Mouse (Mus musculus): ENCODE results near the gene Dtx4. TPM values are rescaled to one million over a fixed set of nuclear protein-coding genes. Genes with fewer than 3 reads are reported as not detected.

Dtx4 gene
- total RNA-seq, 2 experiments from 2014 or later: 37.0 to 41.8 TPM

DNA sequence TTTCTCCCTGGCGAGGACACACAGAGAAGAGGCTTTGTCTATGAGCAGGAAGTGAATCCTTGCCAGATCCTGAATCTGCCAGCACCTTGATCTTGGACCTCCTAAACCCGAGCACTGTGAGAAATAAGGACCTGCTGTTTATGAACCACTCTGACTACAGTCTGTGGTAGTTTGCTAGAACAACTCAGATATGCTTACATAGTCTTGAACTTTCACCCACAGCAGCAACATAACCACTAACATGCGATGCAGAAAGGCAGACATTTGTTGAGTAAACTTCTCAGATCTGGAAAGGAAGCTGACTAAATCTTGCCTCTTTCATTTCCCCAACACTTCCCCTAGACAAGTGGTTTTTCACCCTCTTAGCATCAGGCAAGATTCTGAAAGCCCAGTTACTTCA is 29.4 kb downstream of the Dtx4 start:
- no peak for DNase-seq (ENCODE audit: low spot score in 2 of 2)

DNA sequence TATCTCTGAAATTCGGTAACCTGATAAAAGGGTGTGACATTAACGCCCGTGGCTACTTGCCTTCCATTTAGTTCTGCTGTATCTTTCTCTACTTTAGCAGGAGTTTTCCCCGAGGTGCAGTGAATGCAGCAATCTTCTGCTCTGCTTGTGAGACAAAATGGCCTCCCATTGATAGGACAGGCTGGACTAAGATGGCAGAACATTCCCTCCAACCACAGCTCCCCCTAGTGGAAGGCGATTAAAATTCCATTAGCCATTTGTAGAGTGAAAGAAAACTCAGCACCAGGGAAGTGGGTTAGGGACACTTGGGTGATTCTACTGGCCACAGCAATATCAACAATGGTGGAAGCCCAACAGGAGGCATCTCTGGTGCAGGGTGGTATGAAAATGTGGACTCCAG is 33.8 kb downstream of the Dtx4 start:
- DNase-seq (ENCODE audit: low spot score in 2 of 2): peak in 1 of 2 experiments; percentile 14

DNA sequence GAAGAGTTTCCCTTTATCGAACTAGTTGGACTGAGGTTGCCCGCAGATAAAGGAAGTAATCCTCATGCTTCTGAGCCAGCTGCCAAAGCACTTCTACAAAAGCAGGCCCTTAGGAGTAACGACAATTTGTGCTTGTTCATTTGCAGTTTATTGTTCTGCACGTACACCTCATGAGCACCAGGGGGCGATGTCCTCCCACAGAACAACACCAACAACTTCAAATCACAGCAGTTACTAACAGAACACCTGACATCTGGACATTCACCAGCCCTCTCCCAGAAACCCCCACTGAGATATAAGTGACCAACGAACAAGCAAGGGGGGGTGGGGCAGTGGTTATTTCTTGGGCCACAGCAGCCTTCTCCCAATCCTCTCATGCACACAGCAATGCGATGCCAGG is 35.0 kb downstream of the Dtx4 start:
- DNase-seq (ENCODE audit: low spot score in 2 of 2): peak; percentile 61 to 75

DNA sequence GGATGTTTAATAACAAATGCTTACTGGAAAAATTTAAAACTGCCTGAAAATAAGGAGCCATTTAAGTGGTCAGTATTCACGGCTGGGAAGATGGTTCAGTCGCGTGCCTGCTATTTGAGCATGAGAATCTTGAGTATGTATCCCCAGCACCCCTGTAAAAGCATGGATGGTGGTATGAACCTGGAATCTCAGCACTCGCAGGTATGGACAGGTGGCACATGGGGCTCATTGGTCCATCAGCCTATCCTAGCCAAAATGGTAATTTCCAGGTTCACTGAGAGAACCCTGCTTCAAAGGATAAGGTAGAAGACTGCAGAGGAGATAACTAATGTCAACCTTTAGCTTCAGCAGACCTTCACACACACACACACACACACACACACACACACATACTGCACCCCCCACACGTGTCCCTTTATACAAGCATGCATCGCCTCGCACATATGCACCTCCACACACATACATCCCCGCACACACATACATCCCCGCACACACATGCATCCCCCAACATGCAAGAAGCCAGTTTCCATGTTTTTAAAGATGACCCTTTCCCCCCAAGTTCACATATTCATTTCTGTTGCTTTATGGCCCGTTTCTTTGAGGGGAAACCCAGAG is 35.6 kb downstream of the Dtx4 start:
- no peak for DNase-seq (ENCODE audit: low spot score in 2 of 2)

DNA sequence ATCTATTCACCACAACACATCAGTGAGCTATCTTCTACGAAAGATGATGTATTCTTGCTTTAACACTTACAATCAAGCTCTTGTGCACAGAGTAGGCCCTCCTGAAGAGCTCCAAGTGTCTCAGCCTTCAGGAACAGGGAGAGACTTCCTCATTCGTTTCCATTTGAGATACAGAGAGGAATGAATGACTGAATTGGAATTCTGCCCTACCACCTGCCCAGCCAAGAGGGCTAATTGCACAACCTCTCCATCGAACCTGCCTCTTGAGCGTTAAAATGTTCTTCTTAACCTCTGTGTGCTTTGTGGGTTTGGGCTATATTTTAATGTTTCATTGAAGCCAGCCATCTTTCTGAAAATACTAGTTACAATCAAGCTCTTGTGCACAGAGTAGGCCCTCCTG is 36.6 kb downstream of the Dtx4 start:
- DNase-seq (ENCODE audit: low spot score in 2 of 2): peak in 1 of 2 experiments; percentile 1

DNA sequence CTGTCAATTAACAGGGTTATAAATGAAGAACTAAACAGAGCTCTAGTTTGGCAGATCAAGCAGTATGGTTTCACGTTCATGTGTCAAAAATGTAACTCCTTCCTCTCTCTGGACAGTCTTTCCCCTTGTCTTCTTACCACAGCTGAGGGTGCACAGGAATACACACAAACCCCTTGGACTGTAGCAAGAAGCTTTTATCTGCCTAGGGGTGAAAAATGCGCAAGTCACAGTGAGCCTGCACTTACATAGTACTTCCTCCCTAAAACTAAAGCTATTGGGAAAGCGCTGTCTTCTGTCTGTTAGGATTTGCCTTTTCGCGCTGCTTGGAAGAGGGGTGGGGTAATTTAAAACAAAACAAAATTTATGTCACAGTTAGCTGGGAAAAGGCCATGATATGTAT is 37.1 kb downstream of the Dtx4 start:
- DNase-seq (ENCODE audit: low spot score in 2 of 2): peak in 1 of 2 experiments; percentile 1

DNA sequence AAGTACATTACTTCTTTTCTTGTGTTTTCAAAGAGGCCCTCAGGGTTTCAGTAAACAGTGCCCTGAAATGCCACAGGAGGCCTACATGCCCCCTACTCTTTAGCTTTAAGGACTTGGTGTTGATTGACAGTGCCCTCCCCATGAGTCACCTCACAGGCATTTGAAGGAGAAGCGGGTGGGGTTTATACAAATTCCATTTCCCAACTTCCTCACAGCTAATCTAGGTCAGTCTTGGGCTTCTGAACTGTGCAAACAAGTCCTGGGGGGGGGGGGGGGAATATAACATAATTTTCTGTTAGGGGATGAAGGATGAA is 37.6 kb downstream of the Dtx4 start:
- DNase-seq (ENCODE audit: low spot score in 2 of 2): peak in 1 of 2 experiments; percentile 1

DNA sequence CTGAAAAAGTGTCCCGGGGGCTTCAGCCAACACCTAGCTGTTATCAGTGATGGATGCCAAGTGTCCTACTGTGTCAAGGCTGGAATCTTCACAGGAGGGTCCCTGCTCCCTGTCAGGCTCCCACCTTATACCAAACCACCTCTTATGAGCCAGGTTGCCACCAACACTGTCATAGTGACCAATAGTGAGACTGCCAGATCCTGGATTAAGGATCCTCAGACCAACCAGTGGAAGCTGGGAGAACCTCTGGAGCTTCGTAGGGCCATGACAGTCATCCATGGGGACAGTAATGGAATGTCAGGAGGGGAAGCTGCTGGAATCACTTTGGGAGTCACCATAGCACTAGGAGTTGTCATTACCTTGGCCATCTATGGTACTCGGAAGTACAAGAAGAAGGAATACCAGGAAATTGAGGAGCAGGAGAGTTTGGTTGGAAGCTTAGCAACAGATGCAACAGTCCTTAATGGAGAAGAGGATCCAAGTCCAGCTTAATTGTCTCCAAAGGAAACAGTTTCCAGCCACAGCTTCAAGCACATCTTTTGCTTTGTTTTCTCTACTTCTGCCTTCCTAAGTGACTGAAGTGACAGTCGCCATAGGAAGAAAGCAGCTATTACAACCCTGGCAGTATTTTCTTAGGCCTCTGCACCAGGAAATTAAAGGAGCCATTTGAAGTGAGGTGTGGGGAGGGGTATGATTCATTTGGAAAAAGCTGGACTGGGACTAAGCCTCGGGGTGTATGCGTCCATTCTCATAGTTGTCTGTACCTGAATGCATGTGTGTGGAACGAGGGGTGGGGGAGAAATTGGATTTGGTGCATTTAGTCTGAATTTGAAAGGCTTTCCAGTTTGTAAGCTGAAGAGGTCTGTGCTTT is 38.2 kb downstream of the Dtx4 start:
- DNase-seq (ENCODE audit: low spot score in 2 of 2): peak in 1 of 2 experiments; percentile 0

DNA sequence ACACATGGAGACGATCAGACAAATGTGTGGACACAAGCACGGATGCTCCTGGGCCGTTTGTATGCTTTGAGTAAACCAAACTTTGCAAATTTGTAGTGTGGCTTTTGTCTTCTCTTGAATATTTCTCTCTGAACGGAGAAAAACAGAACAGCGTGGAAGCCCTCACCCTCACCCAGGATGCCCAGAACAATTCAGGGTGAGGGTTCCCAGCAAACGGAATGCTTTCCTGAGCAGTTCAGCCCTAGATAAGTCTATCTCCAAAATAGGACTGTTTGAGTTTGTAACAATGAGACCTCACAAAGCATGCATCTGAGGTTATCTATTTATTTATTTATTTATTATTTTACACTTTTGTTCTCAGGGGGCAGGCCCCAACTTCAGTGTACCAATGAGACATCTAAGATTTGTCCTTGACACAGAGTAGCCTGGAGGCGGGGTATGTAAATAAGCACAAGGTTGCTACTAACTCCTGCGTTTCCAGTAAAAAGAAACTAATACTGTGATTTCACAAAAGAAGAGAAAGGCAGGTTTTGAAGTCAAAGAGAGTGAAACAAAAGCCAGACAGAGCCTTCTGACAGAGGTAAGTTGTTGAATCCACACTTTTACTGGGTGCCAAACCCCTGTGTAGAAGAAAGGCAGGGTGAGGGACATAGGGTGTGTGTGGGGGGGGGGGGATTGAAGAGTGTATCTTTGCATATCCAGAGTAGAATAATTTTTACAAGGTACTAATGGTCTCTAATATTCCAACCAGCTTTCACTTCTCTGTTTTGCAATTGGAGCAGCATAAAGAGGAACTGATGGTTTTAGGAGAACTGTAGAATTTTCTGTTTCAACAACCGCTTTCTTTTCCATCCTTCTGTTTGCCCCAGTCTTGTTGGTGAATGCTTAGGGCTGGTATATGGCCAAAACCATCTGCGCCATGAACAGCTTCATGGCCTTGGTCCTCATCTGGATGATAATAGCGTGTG is 40.7 kb downstream of the Dtx4 start, which contains the start of gene Mpeg1:
Mpeg1 (plus strand) TSS at position 498 of the 968 bp plus-strand sequence.
- DNase-seq (ENCODE audit: low spot score in 2 of 2): no peak

DNA sequence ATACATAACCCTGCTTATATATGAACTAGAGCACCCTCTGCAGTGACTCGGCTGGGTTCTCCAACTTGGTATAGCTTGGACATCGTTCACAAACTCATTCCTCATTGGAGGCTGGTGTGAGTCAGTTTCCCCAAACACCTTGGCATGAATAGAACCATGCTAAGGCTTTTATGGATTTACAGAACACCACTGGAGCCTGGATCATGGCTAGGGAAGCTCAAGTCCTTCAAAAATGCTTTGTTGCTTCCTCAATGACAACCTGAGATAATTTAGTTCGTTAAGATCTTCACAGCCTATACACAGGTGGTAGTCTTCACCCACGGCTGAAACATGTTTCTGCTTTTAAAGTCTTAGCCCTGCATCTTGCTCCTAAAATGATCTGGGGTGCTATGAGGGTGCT is 41.7 kb downstream of the Dtx4 start:
- DNase-seq (ENCODE audit: low spot score in 2 of 2): no peak

DNA sequence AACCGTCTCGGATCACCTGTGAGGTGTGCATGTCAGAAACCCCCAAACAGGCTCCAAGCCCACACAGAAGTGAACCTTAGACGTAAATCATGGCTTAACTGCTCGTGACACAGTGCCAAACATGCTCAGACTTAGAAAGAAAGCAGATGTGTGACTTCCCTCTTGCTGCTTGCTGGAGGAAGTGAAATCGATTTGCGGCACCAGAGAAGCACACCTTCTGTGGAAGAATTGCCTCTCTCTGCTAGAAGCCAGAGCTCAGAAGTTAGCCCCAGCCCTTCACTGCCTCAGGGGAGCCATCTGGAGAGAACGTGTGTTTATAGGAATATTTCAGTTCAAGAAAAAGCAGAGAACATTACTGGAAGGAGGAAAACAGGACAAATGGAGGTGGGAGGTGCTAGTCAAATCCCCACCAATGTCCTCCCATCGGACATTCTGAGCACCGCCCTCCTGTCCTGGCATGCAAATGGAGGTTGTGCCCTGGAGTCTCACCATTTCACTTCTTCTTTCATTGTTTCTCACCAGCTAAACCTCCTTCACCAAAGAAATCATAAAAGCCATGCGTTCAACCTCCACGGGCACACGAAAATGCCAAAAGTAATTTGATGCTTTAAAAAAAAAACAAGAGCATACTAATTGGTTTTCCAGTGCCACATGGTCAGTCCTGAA is 43.7 kb downstream of the Dtx4 start:
- no peak for DNase-seq (ENCODE audit: low spot score in 2 of 2)

DNA sequence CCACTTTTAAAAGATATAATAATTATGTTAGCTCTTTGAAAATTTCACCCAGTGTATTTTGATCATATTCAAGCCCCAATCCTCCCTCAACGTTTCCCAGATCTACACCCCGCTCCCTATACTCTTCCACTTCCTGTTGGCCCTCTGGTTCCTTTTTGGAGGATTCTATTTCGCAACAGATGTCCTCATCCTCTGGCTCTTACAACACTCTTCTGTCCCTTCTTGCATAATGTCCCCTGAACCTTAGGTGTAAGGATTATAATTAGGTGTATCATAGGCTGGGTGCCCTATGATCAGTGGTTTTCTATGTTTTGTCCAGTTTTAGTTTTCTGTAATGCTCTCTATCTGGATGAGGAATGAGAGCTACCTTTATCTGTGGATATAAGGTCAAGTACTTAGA is 56.2 kb downstream of the Dtx4 start:
- DNase-seq (ENCODE audit: low spot score in 2 of 2): no peak

DNA sequence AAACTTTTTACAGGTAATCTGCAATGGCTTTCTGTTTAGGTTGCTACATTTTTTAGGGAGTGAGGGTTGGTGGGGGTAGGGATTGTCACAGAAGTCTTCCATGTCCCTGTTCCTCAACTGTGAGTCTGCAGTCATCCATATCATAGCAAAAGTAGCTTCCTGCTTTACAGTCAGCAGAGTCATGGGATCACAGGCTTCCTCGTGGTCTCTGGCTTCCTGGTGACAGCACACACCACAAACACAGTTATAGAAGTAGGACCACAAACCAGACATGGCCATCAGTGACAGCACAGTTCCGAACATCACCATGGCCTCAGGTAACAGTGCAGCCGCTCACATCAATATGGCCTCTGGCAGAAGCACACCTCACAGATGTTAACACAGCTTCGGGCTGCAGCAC is 58.7 kb downstream of the Dtx4 start:
- DNase-seq (ENCODE audit: low spot score in 2 of 2): no peak

DNA sequence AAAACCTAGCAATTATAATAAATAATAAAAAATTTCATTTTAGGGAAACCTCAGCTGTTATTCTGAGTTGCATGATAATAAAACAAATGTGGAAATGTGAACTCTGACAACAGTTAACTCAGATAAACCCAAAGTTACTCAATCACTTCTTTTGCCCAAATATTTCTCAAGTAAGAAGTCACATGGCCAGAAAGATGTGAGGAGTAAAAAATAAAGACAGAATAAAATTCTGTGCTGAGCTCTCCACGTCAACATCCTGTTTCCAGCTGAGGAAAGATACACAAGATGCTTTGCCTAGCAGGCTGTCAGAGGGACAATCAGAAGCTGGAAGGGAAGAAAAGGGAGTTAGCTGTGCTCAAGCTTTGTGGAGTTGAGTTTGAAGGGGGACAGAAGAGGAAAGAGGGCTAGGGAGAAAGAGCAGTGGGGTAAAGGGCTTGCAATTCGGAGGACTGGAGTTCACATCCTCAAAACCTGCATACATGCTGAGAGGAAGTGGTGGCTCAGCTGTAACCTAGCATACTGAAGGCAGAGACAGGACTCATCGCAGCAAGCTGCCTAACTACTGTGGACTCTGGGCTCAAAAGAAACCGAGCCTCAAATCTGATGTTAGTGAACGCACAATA is 61.0 kb downstream of the Dtx4 start:
- DNase-seq (ENCODE audit: low spot score in 2 of 2): no peak

DNA sequence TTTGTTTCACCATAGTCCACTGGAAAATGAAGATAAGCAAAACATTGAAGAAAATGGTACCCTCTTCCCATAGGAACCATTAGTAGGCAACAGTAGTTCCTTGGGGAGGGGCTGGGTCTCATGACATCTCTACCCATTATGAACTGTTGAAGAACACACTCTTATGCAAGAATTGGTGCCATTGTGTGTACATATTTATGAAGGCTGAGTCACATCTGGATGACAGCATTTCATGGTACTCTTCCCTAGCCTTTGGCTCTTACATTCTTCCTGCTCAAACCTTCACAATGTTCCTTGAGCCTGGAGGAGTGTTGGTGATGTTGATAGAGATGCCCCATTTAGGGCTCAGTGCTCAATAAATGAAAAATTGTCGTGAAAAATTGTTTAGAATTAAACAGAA is 61.7 kb downstream of the Dtx4 start:
- no peak for DNase-seq (ENCODE audit: low spot score in 2 of 2)

DNA sequence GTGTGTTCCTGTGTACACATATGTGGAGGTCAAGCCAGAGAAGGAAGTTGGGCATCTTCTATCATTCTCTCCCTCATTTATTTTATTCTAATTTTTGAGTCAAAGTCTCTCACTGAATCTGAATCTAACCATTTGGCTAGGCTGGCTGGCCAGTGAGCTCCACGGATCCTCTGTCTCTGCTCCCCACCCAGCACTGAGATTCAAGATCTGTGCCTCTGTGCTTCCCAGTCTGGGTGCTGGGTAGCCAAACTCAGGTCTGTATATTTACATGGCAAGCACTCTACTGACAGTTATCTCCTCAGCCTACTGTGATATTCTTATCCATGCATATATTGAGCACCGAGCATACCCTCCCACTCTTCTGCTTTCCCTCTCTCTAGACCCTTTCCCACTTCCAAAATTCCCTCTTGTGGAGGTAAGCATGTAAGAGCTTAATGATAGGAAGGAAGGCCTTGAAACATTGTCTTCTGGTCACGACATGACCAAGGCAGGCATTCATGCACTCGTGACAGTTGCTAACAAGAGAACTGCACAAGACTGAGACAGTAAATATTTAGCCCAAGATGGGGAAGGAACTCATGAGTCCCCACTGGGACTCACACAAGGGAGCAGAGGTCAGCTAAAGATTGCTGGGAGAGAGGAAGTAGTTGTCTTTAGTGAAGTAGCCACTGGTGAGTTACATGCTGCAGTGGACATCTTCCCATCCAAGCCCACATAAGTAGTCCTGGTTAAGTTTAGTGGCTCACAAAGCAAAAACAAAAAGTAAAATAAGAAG is 65.3 kb downstream of the Dtx4 start:
- DNase-seq (ENCODE audit: low spot score in 2 of 2): no peak

DNA sequence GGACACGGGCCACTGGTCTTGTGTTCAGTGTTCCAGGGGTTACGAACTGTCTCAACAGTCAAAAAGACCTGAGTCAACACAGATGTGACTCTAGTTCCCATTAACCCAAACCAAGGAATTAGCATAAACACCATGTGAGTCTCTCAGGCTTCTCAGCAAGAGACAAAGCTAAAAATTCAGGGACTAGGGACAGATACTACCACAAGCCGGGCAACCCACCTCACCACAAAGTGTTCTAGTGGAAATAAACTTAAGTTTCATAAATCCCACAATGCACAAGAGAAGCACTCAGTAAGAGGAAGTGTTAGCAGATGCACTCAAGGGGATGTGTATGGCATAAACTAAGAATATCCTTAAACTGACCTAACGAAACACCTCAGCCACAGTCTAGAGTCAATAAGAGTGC is 66.2 kb downstream of the Dtx4 start:
- DNase-seq (ENCODE audit: low spot score in 2 of 2): no peak

DNA sequence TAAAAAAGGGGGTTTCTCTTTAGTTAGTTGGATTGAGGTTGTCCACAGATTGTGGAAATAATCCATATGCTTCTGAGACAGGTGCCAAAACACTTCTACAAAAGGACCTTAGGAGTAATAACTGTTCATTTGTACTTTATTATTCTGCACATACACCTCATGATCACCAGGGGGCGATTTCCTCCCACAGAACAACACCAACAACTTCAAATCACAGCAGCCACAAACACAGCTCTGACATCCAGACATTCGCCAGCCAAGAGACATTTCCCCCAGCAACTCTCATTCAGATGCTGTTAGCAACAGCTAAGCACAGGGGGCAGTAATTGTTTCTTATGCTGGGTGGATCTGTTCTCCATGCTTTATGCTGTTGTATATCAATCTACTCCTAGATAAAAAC is 68.2 kb downstream of the Dtx4 start:
- peak; percentile 13 to 54 for DNase-seq (ENCODE audit: low spot score in 2 of 2)

DNA sequence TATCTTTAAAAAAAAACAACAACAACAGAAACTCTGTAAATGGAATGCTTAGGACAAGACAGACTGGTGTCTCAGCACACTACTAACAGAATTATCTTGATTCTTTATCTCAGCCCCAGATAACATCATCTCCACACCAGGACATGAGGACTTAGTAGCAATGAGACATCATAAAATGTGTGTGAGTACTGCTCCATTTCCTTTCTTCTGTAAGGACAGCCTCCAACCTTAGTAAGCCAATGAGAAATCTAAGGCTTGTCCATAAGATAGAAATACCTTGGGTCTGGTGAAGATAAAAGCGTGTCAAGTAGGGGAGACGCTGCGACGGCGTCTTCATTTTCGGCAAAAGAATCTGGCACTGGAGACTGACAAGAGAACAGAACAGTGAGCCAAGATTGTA is 73.6 kb downstream of the Dtx4 start, which contains the start of gene Pfpl:
Pfpl (plus strand) TSS at position 301 of the 400 bp plus-strand sequence.
- no peak for DNase-seq (ENCODE audit: low spot score in 2 of 2)

DNA sequence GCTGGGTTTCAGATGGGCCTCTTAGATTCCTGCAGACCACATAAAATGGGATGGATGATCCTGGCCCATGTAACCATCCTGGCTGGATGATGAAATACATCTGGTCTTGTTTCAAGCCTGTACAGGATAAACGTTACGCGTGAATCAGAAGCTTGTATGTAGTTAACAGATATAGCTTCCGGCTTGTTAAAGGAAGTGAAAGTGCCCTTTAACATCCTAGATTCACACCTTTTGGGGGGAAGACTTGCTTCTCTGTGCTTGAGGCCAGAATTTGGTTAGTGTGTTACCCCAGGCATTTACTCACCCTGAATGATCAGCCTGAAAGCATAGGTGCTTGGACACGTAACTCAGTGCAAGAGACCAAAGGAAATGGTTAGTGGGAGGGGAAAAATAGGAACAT is 74.2 kb downstream of the Dtx4 start:
- no peak for DNase-seq (ENCODE audit: low spot score in 2 of 2)

Measured in layer of hippocampus, postnatal 14 days (tissue).